Mouse (Mus musculus) intestine, embryonic 15.5 days (tissue): ENCODE results near the gene Apol6. TPM values are rescaled to one million over a fixed set of nuclear protein-coding genes. Genes with fewer than 3 reads are reported as not detected.
"Not testable (repeated sequence)": the region's sequence is repeated elsewhere in the genome, so short reads cannot be mapped to it uniquely, and the experiment has no call there.

Experiments used
- ATAC-seq: fragments of 200-750 bp; cut with Nextera tagmentation; 2 replicates; pipeline ENCODE4 v1.8.0; 2017; ENCODE audit warnings: moderate TSS enrichment, moderate library complexity
- H3K27ac ChIP-seq: fragments of 300-500 bp; sonication (generic); 2 replicates; pipeline ENCODE4 v1.5.1; 2015; ENCODE audit warnings: mild to moderate bottlenecking, inconsistent platforms
- H3K27me3 ChIP-seq: fragments of 300-500 bp; sonication (generic); replicated peaks from 2 replicates; pipeline ENCODE4 v1.6.1; 2015; ENCODE audit warnings: inconsistent platforms
- H3K36me3 ChIP-seq: fragments of 300-500 bp; sonication (generic); 2 replicates; pipeline ENCODE4 v1.6.1; 2015; ENCODE audit warnings: inconsistent platforms
- H3K4me1 ChIP-seq: fragments of 300-500 bp; sonication (generic); replicated peaks from 2 replicates; pipeline ENCODE4 v1.6.1; 2015; ENCODE audit warnings: inconsistent platforms
- H3K4me2 ChIP-seq: fragments of 300-500 bp; sonication (generic); replicated peaks from 2 replicates; pipeline ENCODE4 v1.6.1; 2015; ENCODE audit warnings: mild to moderate bottlenecking, inconsistent platforms
- H3K4me3 ChIP-seq: fragments of 300-500 bp; sonication (generic); replicated peaks from 2 replicates; pipeline ENCODE4 v1.5.1; 2015; ENCODE audit warnings: inconsistent platforms
- H3K9ac ChIP-seq: fragments of 300-500 bp; sonication (generic); 2 replicates; pipeline ENCODE4 v1.6.1; 2015; ENCODE audit warnings: inconsistent platforms
- H3K9me3 ChIP-seq: fragments of 300-500 bp; sonication (generic); 2 replicates; pipeline ENCODE4 v1.6.1; 2016; ENCODE audit warnings: inconsistent platforms
- WGBS: fragments of 180-500 bp; shearing (Covaris S2); methylation state at CpG from one replicate; pipeline ENCODE4 v1.1.7; 2015; 5-methylcytosine and 5-hydroxymethylcytosine counted together
- polyA plus RNA-seq: library from polyadenylated mRNA; unstranded; fragments of >200 nt; fragmentation: Nextera tagmentation; extraction: Ambion mirVana; gene quantifications from 2 replicates; pipeline ENCODE4 v1.2.1, GENCODE M21; 2015

Gene Apol6
- polyA plus RNA-seq, 1 experiment from 2014 or later: 0.69 TPM

- Histone ChIP-seq H3K36me3 (no peaks in the 10 kb centered on the region), H3K9ac (no peak overlapping the region), H3K9me3 (no peaks in the 10 kb centered on the region), H3K4me1 (peaks cover 17% of the 10 kb centered on the region), H3K27me3 (no peaks in the 10 kb centered on the region), H3K4me2 (no peak overlapping the region), H3K4me3 (no peak overlapping the region), H3K27ac (no peak overlapping the region)
- no peak for ATAC-seq
Measured at GRCm38 (mm10) chr15:77058566-77058965, 14.0 kb downstream of the Apol6 start.

DNA sequence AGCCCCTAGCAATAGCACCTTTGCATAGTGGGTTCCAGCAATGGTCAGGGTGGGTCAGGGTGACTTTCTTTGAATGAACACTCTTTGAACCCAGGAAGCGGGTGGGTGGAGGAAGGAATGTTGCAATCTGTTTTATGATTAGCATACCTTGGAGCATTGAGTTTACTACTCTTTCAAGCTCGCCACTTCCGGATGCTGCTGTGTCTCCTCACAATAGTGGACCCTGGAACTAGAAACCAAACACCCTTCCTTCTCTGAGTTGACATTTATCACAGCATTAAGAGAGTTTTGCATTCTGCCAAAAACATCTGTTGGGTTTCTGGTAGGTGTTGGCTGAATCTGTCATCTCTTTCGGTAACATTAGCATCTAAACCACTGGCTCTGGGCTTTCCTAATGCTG, 14.9 kb downstream of the Apol6 start:
- WGBS: 76% methylated on average over 4 of the region's 4 CpGs
- not testable (repeated sequence) for ATAC-seq, H3K27me3 ChIP-seq

GRCm38 (mm10) chr15:77062746-77063145, 18.2 kb downstream of the Apol6 start:
- Histone ChIP-seq H3K9ac (no peak overlapping the region), H3K27me3 (no peaks in the 10 kb centered on the region), H3K36me3 (no peaks in the 10 kb centered on the region), H3K4me2 (no peak overlapping the region), H3K9me3 (no peaks in the 10 kb centered on the region), H3K27ac (no peak overlapping the region), H3K4me1 (no peaks in the 10 kb centered on the region), H3K4me3 (no peak overlapping the region)
- no peak for ATAC-seq

More for the DNA sequence above, 14.9 kb downstream of the Apol6 start:
- not testable (repeated sequence) for H3K9ac ChIP-seq, H3K4me3 ChIP-seq, H3K4me2 ChIP-seq, H3K36me3 ChIP-seq, H3K9me3 ChIP-seq, H3K27ac ChIP-seq
- H3K4me1 ChIP-seq: peaks cover 15% of the 10 kb centered on the region

GRCm38 (mm10) chr15:77065259-77065852, 20.8 kb downstream of the Apol6 start:
- Histone ChIP-seq H3K9me3 (no peaks in the 10 kb centered on the region), H3K27me3 (no peaks in the 10 kb centered on the region), H3K4me1 (no peaks in the 10 kb centered on the region), H3K4me3 (no peak overlapping the region), H3K36me3 (no peaks in the 10 kb centered on the region), H3K27ac (no peak overlapping the region), H3K4me2 (no peak overlapping the region), H3K9ac (no peak overlapping the region)
- ATAC-seq: peak; percentile 69
- 84% methylated on average over 6 of the region's 6 CpGs for WGBS

- WGBS: 68% methylated on average over 6 of the region's 6 CpGs
- Histone ChIP-seq H3K4me2 (no peak overlapping the region), H3K9ac (no peak overlapping the region), H3K9me3 (no peaks in the 10 kb centered on the region), H3K4me3 (no peak overlapping the region), H3K27ac (no peak overlapping the region), H3K27me3 (no peaks in the 10 kb centered on the region), H3K4me1 (peaks cover 1% of the 10 kb centered on the region; the same call in 1 of the 2 replicates), H3K36me3 (no peaks in the 10 kb centered on the region)
- ATAC-seq: no peak
Measured at GRCm38 (mm10) chr15:77066233-77066632, 21.7 kb downstream of the Apol6 start.

- no peak overlapping the region for H3K4me2 ChIP-seq
- no peaks in the 10 kb centered on the region for H3K27me3 ChIP-seq
- 46% methylated on average over 3 of the region's 3 CpGs for WGBS
- no peaks in the 10 kb centered on the region for H3K9me3 ChIP-seq
- no peak overlapping the region for H3K9ac ChIP-seq
- no peak overlapping the region for H3K27ac ChIP-seq
- H3K36me3 ChIP-seq: no peaks in the 10 kb centered on the region
- H3K4me1 ChIP-seq: peaks cover 12% of the 10 kb centered on the region; the same call in 1 of the 2 replicates
- H3K4me3 ChIP-seq: no peak overlapping the region
- ATAC-seq: no peak
Measured at GRCm38 (mm10) chr15:77068439-77068861, 23.9 kb downstream of the Apol6 start.

DNA sequence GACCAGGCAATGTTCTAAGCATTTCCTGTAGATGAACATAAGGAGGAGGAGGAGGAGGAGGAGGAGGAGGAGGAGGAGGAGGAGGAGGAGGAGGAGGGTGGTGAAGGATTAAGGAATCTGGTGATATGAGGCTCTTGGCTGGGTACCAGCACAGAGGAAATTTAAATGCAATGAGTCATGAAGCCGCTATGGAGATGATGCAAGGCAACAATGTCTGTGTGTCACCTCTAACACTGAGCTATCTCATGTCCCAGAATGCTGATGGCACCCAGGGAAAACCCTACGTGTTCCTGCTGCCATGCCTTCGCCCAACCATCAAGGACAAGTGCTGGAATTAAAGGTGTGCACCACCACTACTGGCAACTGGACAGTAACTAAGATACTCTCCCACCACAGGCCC, 24.5 kb downstream of the Apol6 start:
- 84% methylated on average over 3 of the region's 3 CpGs for WGBS
- Histone ChIP-seq H3K4me3 (no peak overlapping the region), H3K27me3 (no peaks in the 10 kb centered on the region), H3K9ac (no peak overlapping the region), H3K4me2 (no peak overlapping the region), H3K9me3 (no peaks in the 10 kb centered on the region), H3K27ac (no peak overlapping the region), H3K36me3 (no peaks in the 10 kb centered on the region), H3K4me1 (peaks cover 12% of the 10 kb centered on the region; the same call in 1 of the 2 replicates)
- ATAC-seq: no peak

- H3K4me3 ChIP-seq: no peak overlapping the region
- no peak overlapping the region for H3K9ac ChIP-seq
- peaks cover 12% of the 10 kb centered on the region; the same call in 1 of the 2 replicates for H3K4me1 ChIP-seq
- no peak overlapping the region for H3K27ac ChIP-seq
- no peaks in the 10 kb centered on the region for H3K36me3 ChIP-seq
- H3K4me2 ChIP-seq: no peak overlapping the region
- ATAC-seq: no peak
- H3K27me3 ChIP-seq: no peaks in the 10 kb centered on the region
- WGBS: 87% methylated on average over 11 of the region's 11 CpGs
- H3K9me3 ChIP-seq: no peaks in the 10 kb centered on the region
Measured at GRCm38 (mm10) chr15:77070745-77071268, 26.3 kb downstream of the Apol6 start.

- 21% methylated on average over 10 of the region's 10 CpGs for WGBS
- H3K9me3 ChIP-seq: no peaks in the 10 kb centered on the region
- H3K27ac ChIP-seq: no peak overlapping the region
- H3K9ac ChIP-seq: no peak overlapping the region
- H3K4me2 ChIP-seq: peak overlapping the region; percentile 23
- no peaks in the 10 kb centered on the region for H3K27me3 ChIP-seq
- no peak overlapping the region for H3K4me3 ChIP-seq
- 0 out of 2 replicates have a peak, but pooled peaks have one; percentile 55 for ATAC-seq
- 0 out of 2 replicates have a peak, but pooled peaks cover under 1% of the 10 kb centered on the region for H3K36me3 ChIP-seq
- H3K4me1 ChIP-seq: peaks cover 12% of the 10 kb centered on the region; the same call in 1 of the 2 replicates
Measured at GRCm38 (mm10) chr15:77071501-77071900, 27.0 kb downstream of the Apol6 start.

DNA sequence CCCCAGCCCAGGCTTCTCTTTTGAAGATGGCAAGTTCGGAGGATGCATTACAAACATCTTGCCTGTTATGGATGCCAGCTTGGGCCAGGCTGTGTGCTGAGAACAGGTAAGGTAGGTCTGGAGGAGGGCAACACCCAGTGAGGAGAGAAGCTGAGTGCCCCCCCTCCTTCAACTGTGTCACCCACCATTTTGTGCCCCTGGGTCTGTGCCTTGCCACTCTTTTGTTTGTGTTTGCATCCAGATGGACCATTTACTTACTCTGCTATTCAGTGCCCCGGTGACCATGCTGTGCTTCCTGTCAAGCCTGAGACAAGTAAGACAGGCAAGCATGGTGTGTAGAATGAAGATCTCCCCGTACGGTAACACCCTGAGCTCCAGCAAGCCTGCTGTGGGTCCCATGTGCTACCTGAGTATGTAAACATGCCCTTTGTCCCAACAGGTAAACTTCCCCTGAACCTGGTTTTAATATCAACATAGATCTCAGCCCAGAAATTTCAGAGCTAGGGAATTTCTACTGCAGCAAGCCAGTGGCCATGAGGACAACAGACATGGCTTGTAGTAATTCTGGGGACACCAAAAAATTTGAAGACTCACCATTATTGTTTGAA, 28.1 kb downstream of the Apol6 start:
- no peaks in the 10 kb centered on the region for H3K27me3 ChIP-seq
- H3K4me2 ChIP-seq: no peak overlapping the region
- peak; percentile 71; the same call in 1 of the 2 replicates for ATAC-seq
- WGBS: 51% methylated on average over 4 of the region's 4 CpGs
- H3K4me1 ChIP-seq: peaks cover 12% of the 10 kb centered on the region; the same call in 1 of the 2 replicates
- H3K9ac ChIP-seq: no peak overlapping the region
- H3K4me3 ChIP-seq: no peak overlapping the region
- peaks cover 10% of the 10 kb centered on the region for H3K36me3 ChIP-seq
- no peaks in the 10 kb centered on the region for H3K9me3 ChIP-seq
- H3K27ac ChIP-seq: no peak overlapping the region

- no peak overlapping the region for H3K9ac ChIP-seq
- no peak overlapping the region for H3K4me2 ChIP-seq
- H3K9me3 ChIP-seq: no peaks in the 10 kb centered on the region
- no peak overlapping the region for H3K4me3 ChIP-seq
- no peak overlapping the region for H3K27ac ChIP-seq
- no peak for ATAC-seq
- no peaks in the 10 kb centered on the region for H3K27me3 ChIP-seq
- 83% methylated on average over 3 of the region's 3 CpGs for WGBS
- H3K4me1 ChIP-seq: peaks cover 8% of the 10 kb centered on the region; the same call in 1 of the 2 replicates
- peaks cover 25% of the 10 kb centered on the region for H3K36me3 ChIP-seq
Measured at GRCm38 (mm10) chr15:77076523-77076922, 32.0 kb downstream of the Apol6 start.

DNA sequence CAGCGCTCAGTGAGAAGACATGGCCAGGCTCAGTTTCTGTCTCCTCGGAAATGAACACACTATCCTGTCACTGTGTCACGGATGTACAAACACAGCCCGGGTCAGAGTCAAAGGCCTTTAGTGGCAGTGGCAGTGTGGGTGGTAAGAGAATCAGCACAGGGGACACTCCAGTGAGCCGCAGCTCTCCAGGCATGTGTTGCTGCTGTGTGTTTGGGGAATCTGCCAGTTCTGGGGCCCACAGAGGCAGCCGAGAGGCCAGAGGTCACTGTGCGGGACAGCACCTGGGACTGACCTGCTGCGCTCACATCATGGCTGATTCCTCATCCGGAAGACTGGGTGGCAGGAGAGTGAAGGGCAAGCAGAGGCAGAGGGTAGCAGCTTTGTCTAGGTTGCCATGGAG, 33.4 kb downstream of the Apol6 start:
- H3K4me3 ChIP-seq: no peak overlapping the region
- no peak overlapping the region for H3K9ac ChIP-seq
- no peak for ATAC-seq
- H3K36me3 ChIP-seq: peaks cover 27% of the 10 kb centered on the region
- H3K4me1 ChIP-seq: no peaks in the 10 kb centered on the region
- H3K4me2 ChIP-seq: no peak overlapping the region
- H3K9me3 ChIP-seq: no peaks in the 10 kb centered on the region
- no peak overlapping the region for H3K27ac ChIP-seq
- 93% methylated on average over 9 of the region's 9 CpGs for WGBS
- no peaks in the 10 kb centered on the region for H3K27me3 ChIP-seq

- Histone ChIP-seq H3K9me3 (no peaks in the 10 kb centered on the region), H3K36me3 (peaks cover 27% of the 10 kb centered on the region), H3K4me2 (no peak overlapping the region), H3K27ac (no peak overlapping the region), H3K4me3 (no peak overlapping the region), H3K9ac (no peak overlapping the region), H3K27me3 (no peaks in the 10 kb centered on the region), H3K4me1 (no peaks in the 10 kb centered on the region)
- 70% methylated on average over 3 of the region's 3 CpGs for WGBS
- no peak for ATAC-seq
Measured at GRCm38 (mm10) chr15:77078786-77079185, 34.3 kb downstream of the Apol6 start.
